Mouse (Mus musculus): ENCODE results near the gene Adora2a.

GRCm38 (mm10) chr10:75312361-75312760 is 4.3 kb upstream of the Adora2a start:
- no peak for TF ChIP-seq CTCF (IDR thresholded peaks at IDR 0.05; ENCODE audit: control insufficient read depth, insufficient read depth, low read length)
- no peak for TF ChIP-seq POLR2A (IDR thresholded peaks at IDR 0.05; ENCODE audit: borderline replicate concordance, control insufficient read depth, low read depth, low read length)

Data from bone marrow, adult 2 months (tissue).